19 mouse cellular contexts compared by ENCODE assay signal in the genomic region with DNA sequence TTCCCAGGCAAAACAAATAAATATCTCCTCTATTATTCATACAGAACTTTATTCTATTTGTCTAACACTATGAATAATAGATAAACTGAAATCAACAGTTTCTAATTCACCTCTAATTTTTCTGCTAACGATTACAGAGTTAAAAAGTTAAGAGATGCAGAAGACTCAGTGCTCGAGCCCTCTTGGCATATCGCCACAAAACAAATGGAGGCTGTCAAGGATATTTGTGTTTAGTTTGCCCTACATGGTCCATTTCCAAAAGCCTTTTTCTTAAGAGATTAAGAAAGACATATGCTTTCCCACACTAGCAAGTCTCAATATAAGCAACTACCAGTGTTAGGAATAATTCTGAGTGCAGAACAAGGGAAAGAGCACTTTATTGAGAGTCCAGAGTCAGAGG. TPM values are rescaled to one million over a fixed set of nuclear protein-coding genes. Genes with fewer than 3 reads are reported as not detected.
DNase-seq lines count a peak whose midpoint lies in the region; TF ChIP-seq lines count a peak whose summit lies in the region.
"Had no signal": no experiment of that assay in that cellular context is flagged by ENCODE, and none has a peak within 500 bp of the region (broad histone marks: within the 10 kb centered on the region; RNA-seq: fewer than 3 reads in every experiment).

No protein-coding gene starts in this region.

- peak; percentile 12 to 17 for DNase-seq in cerebellum, postnatal 14 days
- DNase-seq in cerebellum, adult 2 months: no peak
- peak; percentile 15 for DNase-seq in kidney, adult 2 months
- DNase-seq in kidney, adult 8-10 months: no peak
- peak; percentile 4 for DNase-seq in lung, postnatal 14 days
- DNase-seq in lung, adult 18-20 months: no peak
- DNase-seq in adipocyte (ENCODE audit: low spot score): peak; percentile 70
- no peak for DNase-seq in testis, postnatal 14 days (ENCODE audit: low spot score)
- DNase-seq: liver; liver, postnatal 0 days; right cerebral cortex, postnatal 14 days; thymus, postnatal 14 days had no signal

- WGBS in cerebellum, adult 2 months: 30% methylated on average over 3 of the region's 3 CpGs
- 34% methylated on average over 3 of the region's 3 CpGs for WGBS in kidney, adult 2 months

- TF ChIP-seq POLR2A in cerebellum, adult 2 months (IDR thresholded peaks at IDR 0.05; ENCODE audit: borderline replicate concordance, insufficient read depth, low read length): no peak
- no peak for TF ChIP-seq POLR2A in kidney, adult 2 months (IDR thresholded peaks at IDR 0.05; ENCODE audit: low read depth, low read length)

- H3K27me3 ChIP-seq in cerebellum, adult 2 months (ENCODE audit: control insufficient read depth, insufficient read depth, low read length): no peaks in the 10 kb centered on the region
- no peaks in the 10 kb centered on the region for H3K27me3 ChIP-seq in kidney, adult 2 months (replicated peaks; ENCODE audit: control insufficient read depth, insufficient read depth, low read length)
- H3K27me3 ChIP-seq: forebrain, embryonic 13.5 days; heart, embryonic 13.5 days; megakaryocyte, embryonic 14.5 days; neural tube, embryonic 12.5 days had no signal

- H3K27ac ChIP-seq in cerebellum, adult 2 months (ENCODE audit: insufficient read depth, low read length): no peak overlapping the region
- no peak overlapping the region for H3K27ac ChIP-seq in kidney, adult 2 months (ENCODE audit: insufficient read depth, low read depth, low read length)
- H3K27ac ChIP-seq: forebrain, embryonic 13.5 days; heart, embryonic 13.5 days; layer of hippocampus, adult 2 months; neural tube, embryonic 12.5 days had no signal

- H3K36me3 ChIP-seq in kidney, adult 2 months (ENCODE audit: control insufficient read depth, insufficient read depth, low read length): no peaks in the 10 kb centered on the region
- H3K36me3 ChIP-seq: heart, embryonic 13.5 days; neural tube, embryonic 12.5 days had no signal

- TF ChIP-seq CTCF in cerebellum, adult 2 months (IDR thresholded peaks at IDR 0.05; ENCODE audit: borderline replicate concordance, insufficient read depth, low read depth, low read length): no peak
- TF ChIP-seq CTCF in kidney, adult 2 months (conservative IDR thresholded peaks at IDR 0.05; ENCODE audit: insufficient read depth, insufficient read length, low read depth, low read length): no peak

- H3K4me3 ChIP-seq in cerebellum, adult 2 months (replicated peaks; ENCODE audit: insufficient read depth, low read depth, low read length): no peak overlapping the region
- no peak overlapping the region for H3K4me3 ChIP-seq in kidney, adult 2 months (ENCODE audit: insufficient read depth, low read depth, low read length)
- H3K4me3 ChIP-seq: forebrain, embryonic 13.5 days; heart, embryonic 13.5 days; layer of hippocampus, adult 2 months; megakaryocyte, embryonic 14.5 days; neural tube, embryonic 12.5 days had no signal

- no peaks in the 10 kb centered on the region for H3K4me1 ChIP-seq in cerebellum, adult 2 months (ENCODE audit: control insufficient read depth, insufficient read depth, low read length)
- H3K4me1 ChIP-seq in kidney, adult 2 months (ENCODE audit: control insufficient read depth, insufficient read depth, low read length): 0 out of 2 replicates have a peak, but pooled peaks cover 2% of the 10 kb centered on the region

RNA-seq across cellular contexts. Expression of a gene that starts 32.9 kb away (rescaled TPM):
- polyA plus RNA-seq in cerebellum, adult 2 months (2012; rRNA removed): 14.0 and 14.1 TPM in 2 replicates
- polyA plus RNA-seq in kidney, adult 2 months (2012; rRNA removed): 6.5 and 12.7 TPM in 2 replicates

RNA-seq across cellular contexts. Expression of a gene that starts 44.9 kb away (rescaled TPM):
- 37.3 and 43.9 TPM in 2 replicates for polyA plus RNA-seq in cerebellum, adult 2 months (2012; rRNA removed)
- polyA plus RNA-seq in kidney, adult 2 months (2012; rRNA removed): 12.8 and 16.7 TPM in 2 replicates
- polyA plus RNA-seq: C2C12; heart, embryonic 13.5 days; spleen, adult 2 months had no signal

Comparison
In these comparisons a context has a peak if more than half of its experiments do, and no peak if none do; other contexts are left out.
1. DNase-seq: peak in cerebellum, postnatal 14 days (2 of 2), kidney, adult 2 months (single experiment), lung, postnatal 14 days (single experiment) and adipocyte (single experiment); none in cerebellum, adult 2 months (0 of 2), kidney, adult 8-10 months (0 of 2), lung, adult 18-20 months (0 of 2) and testis, postnatal 14 days (single experiment).